ENCODE assay signal across 31 mouse cellular contexts in the genomic region with DNA sequence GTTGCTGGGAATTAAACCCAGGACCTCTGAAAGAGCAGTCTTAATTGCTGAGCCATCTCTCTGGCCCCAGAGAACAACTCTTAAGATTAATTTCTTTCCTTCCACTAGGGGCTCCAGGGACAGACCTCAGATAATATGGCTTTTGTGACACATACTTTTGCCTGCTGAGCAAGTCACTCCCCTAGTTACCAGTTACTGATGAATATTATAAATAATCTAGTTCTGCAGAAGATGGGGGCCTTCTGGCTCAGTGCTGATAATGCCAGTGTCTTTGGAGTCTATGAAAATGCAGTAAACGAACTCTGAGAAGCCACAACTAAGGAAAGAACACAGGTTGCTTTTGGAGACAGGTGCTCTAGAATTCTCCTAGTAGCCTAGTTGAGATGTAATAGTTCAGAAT. TPM values are rescaled to one million over a fixed set of nuclear protein-coding genes. Genes with fewer than 3 reads are reported as not detected.
DNase-seq lines count a peak whose midpoint lies in the region; ATAC-seq lines count a peak whose summit lies in the region.
"Had no signal": no experiment of that assay in that cellular context is flagged by ENCODE, and none has a peak within 500 bp of the region (broad histone marks: within the 10 kb centered on the region; RNA-seq: fewer than 3 reads in every experiment).

No protein-coding gene starts in this region.

- no peaks in the 10 kb centered on the region for H3K4me1 ChIP-seq in midbrain, embryonic 11.5 days (ENCODE audit: control insufficient read depth, insufficient read depth, low read length)
- H3K4me1 ChIP-seq in midbrain, embryonic 10.5 days: no peaks in the 10 kb centered on the region
- H3K4me1 ChIP-seq in liver, embryonic 12.5 days: peaks cover 12% of the 10 kb centered on the region
- H3K4me1 ChIP-seq in liver, embryonic 16.5 days (ENCODE audit: control insufficient read depth, low read depth, low read length): no peaks in the 10 kb centered on the region; the same call in none of the 2 replicates
- H3K4me1 ChIP-seq: forebrain, embryonic 10.5 days; hindbrain, embryonic 12.5 days had no signal

- no peak overlapping the region for H3K27ac ChIP-seq in midbrain, embryonic 11.5 days (ENCODE audit: low read depth, low read length)
- no peak overlapping the region for H3K27ac ChIP-seq in midbrain, embryonic 10.5 days (replicated peaks)
- H3K27ac ChIP-seq in liver, embryonic 12.5 days: no peak overlapping the region
- H3K27ac ChIP-seq in liver, embryonic 16.5 days (ENCODE audit: low read length): no peak overlapping the region
- H3K27ac ChIP-seq: forebrain, embryonic 10.5 days; forebrain, embryonic 13.5 days; heart, adult 2 months; hindbrain, embryonic 12.5 days; hindbrain, embryonic 15.5 days had no signal

- no peak overlapping the region for H3K9ac ChIP-seq in midbrain, embryonic 11.5 days (ENCODE audit: low read length)
- no peak overlapping the region for H3K9ac ChIP-seq in liver, embryonic 12.5 days
- no peak overlapping the region for H3K9ac ChIP-seq in liver, embryonic 16.5 days (ENCODE audit: low read depth, low read length)
- H3K9ac ChIP-seq: forebrain, embryonic 13.5 days; hindbrain, embryonic 12.5 days; hindbrain, embryonic 15.5 days had no signal

- DNase-seq in midbrain, embryonic 11.5 days (ENCODE audit: low spot score, missing footprints): peak; percentile 62
- no peak for DNase-seq in midbrain, embryonic 10.5 days (ENCODE audit: low spot score)
- DNase-seq in cerebellum, adult 9-10 months: no peak
- no peak for DNase-seq in right cerebral cortex, adult 18-20 months
- DNase-seq in adrenal gland, postnatal 25 days: no peak
- DNase-seq: adrenal gland, adult 2 months; adrenal gland, postnatal 14 days; B cell, adult 2 months; cerebellum, adult 11 months; cerebellum, adult 2 months; cerebellum, postnatal 10 days; cerebellum, postnatal 36 days; gastrocnemius, postnatal 10 days; gastrocnemius, postnatal 36 days; heart, adult 2 months had no signal

- no peak overlapping the region for H3K4me2 ChIP-seq in midbrain, embryonic 11.5 days
- no peak overlapping the region for H3K4me2 ChIP-seq in liver, embryonic 12.5 days
- no peak overlapping the region for H3K4me2 ChIP-seq in liver, embryonic 16.5 days (ENCODE audit: low read depth, low read length)
- H3K4me2 ChIP-seq: forebrain, embryonic 13.5 days; heart, embryonic 11.5 days; hindbrain, embryonic 12.5 days; hindbrain, embryonic 15.5 days had no signal

- H3K9me3 ChIP-seq in midbrain, embryonic 11.5 days (ENCODE audit: control insufficient read depth, low read length): no peaks in the 10 kb centered on the region
- H3K9me3 ChIP-seq in midbrain, embryonic 10.5 days (replicated peaks): no peaks in the 10 kb centered on the region
- H3K9me3 ChIP-seq in liver, embryonic 12.5 days (replicated peaks): no peaks in the 10 kb centered on the region
- H3K9me3 ChIP-seq in liver, embryonic 16.5 days (replicated peaks; ENCODE audit: control insufficient read depth, low read length): no peaks in the 10 kb centered on the region
- H3K9me3 ChIP-seq: forebrain, embryonic 10.5 days; forebrain, embryonic 13.5 days; G1E; hindbrain, embryonic 12.5 days; hindbrain, embryonic 15.5 days had no signal

- ATAC-seq in midbrain, embryonic 11.5 days (ENCODE audit: low FRiP score): no peak
- ATAC-seq in liver, embryonic 12.5 days: peak; percentile 83
- ATAC-seq in liver, embryonic 16.5 days (ENCODE audit: low read depth): peak; percentile 63
- peak; percentile 84 for ATAC-seq in megakaryocyte-erythroid progenitor cell, adult 5-6 weeks (replicated peaks; ENCODE audit: low FRiP score, low TSS enrichment, poor library complexity, severe bottlenecking)
- ATAC-seq: forebrain, embryonic 13.5 days; forebrain, embryonic 16.5 days; Patski had no signal

- no peak overlapping the region for H3K4me3 ChIP-seq in midbrain, embryonic 11.5 days (ENCODE audit: low read depth, low read length)
- no peak overlapping the region for H3K4me3 ChIP-seq in midbrain, embryonic 10.5 days
- no peak overlapping the region for H3K4me3 ChIP-seq in liver, embryonic 12.5 days
- no peak overlapping the region for H3K4me3 ChIP-seq in liver, embryonic 16.5 days (ENCODE audit: low read depth, low read length)
- H3K4me3 ChIP-seq: forebrain, embryonic 10.5 days; forebrain, embryonic 13.5 days; heart, adult 2 months; hindbrain, embryonic 12.5 days; hindbrain, embryonic 15.5 days had no signal

- no peaks in the 10 kb centered on the region for H3K27me3 ChIP-seq in midbrain, embryonic 11.5 days (ENCODE audit: control insufficient read depth, insufficient read depth, low read length)
- H3K27me3 ChIP-seq in midbrain, embryonic 10.5 days (ENCODE audit: low read depth, poor library complexity, severe bottlenecking): no peaks in the 10 kb centered on the region
- H3K27me3 ChIP-seq in liver, embryonic 12.5 days (replicated peaks): no peaks in the 10 kb centered on the region; the same call in none of the 2 replicates
- no peaks in the 10 kb centered on the region for H3K27me3 ChIP-seq in liver, embryonic 16.5 days (ENCODE audit: control insufficient read depth, insufficient read depth, low read depth, low read length)
- H3K27me3 ChIP-seq: CH12.LX; forebrain, embryonic 13.5 days; hindbrain, embryonic 12.5 days; hindbrain, embryonic 15.5 days; Patski had no signal

- H3K36me3 ChIP-seq in midbrain, embryonic 11.5 days (ENCODE audit: control insufficient read depth, insufficient read depth, low read length): no peaks in the 10 kb centered on the region
- H3K36me3 ChIP-seq in midbrain, embryonic 10.5 days: no peaks in the 10 kb centered on the region
- H3K36me3 ChIP-seq in liver, embryonic 12.5 days: no peaks in the 10 kb centered on the region
- H3K36me3 ChIP-seq in liver, embryonic 16.5 days (ENCODE audit: control insufficient read depth, insufficient read depth): no peaks in the 10 kb centered on the region
- H3K36me3 ChIP-seq: forebrain, embryonic 10.5 days; G1E; hindbrain, embryonic 12.5 days; hindbrain, embryonic 15.5 days had no signal

- WGBS in midbrain, embryonic 11.5 days: 85% methylated on average over 1 of the region's 1 CpGs
- WGBS in midbrain, embryonic 10.5 days: 80% methylated on average over 1 of the region's 1 CpGs
- 42% methylated on average over 1 of the region's 1 CpGs for WGBS in liver, embryonic 12.5 days (ENCODE audit: insufficient replicate concordance)
- 41% methylated on average over 1 of the region's 1 CpGs for WGBS in liver, embryonic 16.5 days (ENCODE audit: insufficient replicate concordance)

RNA-seq across cellular contexts. Expression of a gene that starts 26.4 kb away (rescaled TPM):
- not detected in 2 replicates for polyA plus RNA-seq in midbrain, embryonic 11.5 days (2014; fragmentation: Nextera tagmentation; extraction: Ambion mirVana)
- not detected in 2 replicates for polyA plus RNA-seq in midbrain, embryonic 10.5 days (2016; fragmentation: Nextera tagmentation; extraction: Ambion mirVana)
- 0.24 TPM in 1 of 2 replicates, not detected in the other for polyA plus RNA-seq in liver, embryonic 12.5 days (2016; fragmentation: Nextera tagmentation; extraction: Ambion mirVana)
- 0.05 and 0.11 TPM in 2 replicates for polyA plus RNA-seq in liver, embryonic 16.5 days (2015; fragmentation: Nextera tagmentation; extraction: Ambion mirVana)
- total RNA-seq in megakaryocyte-erythroid progenitor cell, adult 5-6 weeks (2014; fragmentation: Nextera tagmentation): 1.7 TPM in 1 of 2 replicates, not detected in the other
- 0.23 and 1.6 TPM in 2 replicates for total RNA-seq in megakaryocyte-erythroid progenitor cell, adult 5-6 weeks (2017)
- total RNA-seq in adrenal gland, postnatal 25 days (2021): not detected in 2 replicates
- total RNA-seq: adrenal gland, adult 2 months; adrenal gland, postnatal 14 days; gastrocnemius, adult 18-20 months; gastrocnemius, postnatal 10 days; gastrocnemius, postnatal 36 days; heart, postnatal 25 days had no signal
- polyA plus RNA-seq: adrenal gland, adult 2 months; embryonic facial prominence, embryonic 11.5 days; embryonic facial prominence, embryonic 14.5 days; forebrain, embryonic 10.5 days; forebrain, embryonic 13.5 days; forebrain, embryonic 16.5 days; G1E; hindbrain, embryonic 12.5 days; hindbrain, embryonic 15.5 days; Patski had no signal
